Mouse (Mus musculus) embryonic facial prominence, embryonic 11.5 days (tissue): Measurements from ENCODE around the gene Tex46. TPM values are rescaled to one million over a fixed set of nuclear protein-coding genes. Genes with fewer than 3 reads are reported as not detected.
A peak's percentile ranks its signal among the peaks of the same experiment; 100 is the strongest.

ENCODE experiments used
- ATAC-seq: fragments of 200-750 bp; cut with Nextera tagmentation; replicated peaks from 2 replicates; pipeline ENCODE4 v1.8.0; 2017; ENCODE audit warnings: low read depth; ENCODE audit not compliant: insufficient number of reproducible peaks, low FRiP score, low TSS enrichment
- DNase-seq: peaks from one replicate; pipeline ENCODE4 v3.0.0-alpha.2; 2015; ENCODE audit warnings: low spot score
- H3K27ac ChIP-seq: fragments of 300-500 bp; sonication (generic); replicated peaks from 2 replicates; pipeline ENCODE4 v1.5.1; 2014; ENCODE audit warnings: mild to moderate bottlenecking, low read depth, low read length, control low read depth
- H3K27me3 ChIP-seq: fragments of 300-500 bp; sonication (generic); 2 replicates; pipeline ENCODE4 v1.6.1; 2014; ENCODE audit warnings: mild to moderate bottlenecking, low read length, moderate library complexity, mixed read lengths; ENCODE audit not compliant: control insufficient read depth, insufficient read depth
- H3K36me3 ChIP-seq: fragments of 300-500 bp; sonication (generic); replicated peaks from 2 replicates; pipeline ENCODE4 v1.6.1; 2014; ENCODE audit warnings: low read depth, mild to moderate bottlenecking, low read length, moderate library complexity, mixed read lengths; ENCODE audit not compliant: control insufficient read depth, insufficient read depth
- H3K4me1 ChIP-seq: fragments of 300-500 bp; sonication (generic); 2 replicates; pipeline ENCODE4 v1.6.1; 2014; ENCODE audit warnings: low read length, mixed read lengths; ENCODE audit not compliant: control insufficient read depth, insufficient read depth
- H3K4me2 ChIP-seq: fragments of 300-500 bp; sonication (generic); 2 replicates; pipeline ENCODE4 v1.6.1; 2014; ENCODE audit warnings: low read depth, mild to moderate bottlenecking, control low read depth, low read length, moderate library complexity
- H3K4me3 ChIP-seq: fragments of 300-500 bp; sonication (generic); 2 replicates; pipeline ENCODE4 v1.5.1; 2014; ENCODE audit warnings: low read depth, low read length, control low read depth
- H3K9ac ChIP-seq: fragments of 300-500 bp; sonication (generic); replicated peaks from 2 replicates; pipeline ENCODE4 v1.6.1; 2014; ENCODE audit warnings: mild to moderate bottlenecking, control low read depth, low read length
- H3K9me3 ChIP-seq: fragments of 300-500 bp; sonication (generic); replicated peaks from 2 replicates; pipeline ENCODE4 v1.6.1; 2016; ENCODE audit warnings: mild to moderate bottlenecking, low read length, inconsistent platforms, mixed read lengths; ENCODE audit not compliant: control insufficient read depth
- WGBS: fragments of 180-500 bp; shearing (Covaris S2); extraction: QIAGEN DNeasy Blood & Tissue Kit; methylation state at CpG from one replicate; pipeline ENCODE4 v1.1.7; 2014; 5-methylcytosine and 5-hydroxymethylcytosine counted together
- polyA plus RNA-seq: library from polyadenylated mRNA; unstranded; fragments of >200 nt; fragmentation: Nextera tagmentation; extraction: Ambion mirVana; gene quantifications from 2 replicates; pipeline ENCODE4 v1.2.1, GENCODE M21; 2014

Tex46 gene
- polyA plus RNA-seq, 1 experiment from 2014 or later, result not detected

- DNase-seq, result no peak
- no peak overlapping the region for H3K27ac ChIP-seq
- H3K9me3 ChIP-seq, result no peaks in the 10 kb centered on the region
- H3K4me1 ChIP-seq, result no peaks in the 10 kb centered on the region
- WGBS, result 90% methylated on average over 2 of the region's 2 CpGs
- no peak overlapping the region for H3K9ac ChIP-seq
- H3K4me2 ChIP-seq, result no peak overlapping the region
- H3K4me3 ChIP-seq, result no peak overlapping the region
- no peaks in the 10 kb centered on the region for H3K27me3 ChIP-seq
- H3K36me3 ChIP-seq, result no peaks in the 10 kb centered on the region
- no peak for ATAC-seq
These were observed 16.2 kb upstream of the Tex46 start for GRCm38 (mm10) chr4:136594006-136594405.

GRCm38 (mm10) chr4:136595221-136595620 lies 15.0 kb upstream of the Tex46 start:
- Histone ChIP-seq H3K4me1 (no peaks in the 10 kb centered on the region), H3K9me3 (no peaks in the 10 kb centered on the region), H3K27me3 (no peaks in the 10 kb centered on the region), H3K4me3 (no peak overlapping the region), H3K9ac (no peak overlapping the region), H3K36me3 (no peaks in the 10 kb centered on the region), H3K4me2 (no peak overlapping the region), H3K27ac (no peak overlapping the region)
- ATAC-seq (no peak), DNase-seq (no peak)
- WGBS, result 87% methylated on average over 6 of the region's 6 CpGs

GRCm38 (mm10) chr4:136598268-136598876 lies 11.9 kb upstream of the Tex46 start:
- H3K9me3 ChIP-seq, result no peaks in the 10 kb centered on the region
- no peaks in the 10 kb centered on the region for H3K27me3 ChIP-seq
- no peaks in the 10 kb centered on the region for H3K4me1 ChIP-seq
- no peak for DNase-seq
- no peak overlapping the region for H3K27ac ChIP-seq
- no peaks in the 10 kb centered on the region for H3K36me3 ChIP-seq
- 90% methylated on average over 7 of the region's 7 CpGs for WGBS
- no peak overlapping the region for H3K9ac ChIP-seq
- no peak overlapping the region for H3K4me3 ChIP-seq
- no peak overlapping the region for H3K4me2 ChIP-seq
- ATAC-seq, result no peak

GRCm38 (mm10) chr4:136599869-136600268 lies 10.4 kb upstream of the Tex46 start:
- Histone ChIP-seq H3K9me3 (no peaks in the 10 kb centered on the region), H3K36me3 (no peaks in the 10 kb centered on the region), H3K27me3 (no peaks in the 10 kb centered on the region), H3K27ac (no peak overlapping the region), H3K4me1 (no peaks in the 10 kb centered on the region), H3K9ac (no peak overlapping the region), H3K4me3 (no peak overlapping the region), H3K4me2 (no peak overlapping the region)
- no peak for DNase-seq
- 93% methylated on average over 3 of the region's 3 CpGs for WGBS
- no peak for ATAC-seq

GRCm38 (mm10) chr4:136600536-136600935 lies 9.7 kb upstream of the Tex46 start:
- no peaks in the 10 kb centered on the region for H3K27me3 ChIP-seq
- DNase-seq (no peak), ATAC-seq (no peak)
- no peak overlapping the region for H3K27ac ChIP-seq
- no peaks in the 10 kb centered on the region for H3K36me3 ChIP-seq
- no peaks in the 10 kb centered on the region for H3K4me1 ChIP-seq
- peak overlapping the region; percentile 53; the same call in 1 of the 2 replicates for H3K4me2 ChIP-seq
- WGBS, result 70% methylated on average over 2 of the region's 2 CpGs
- no peaks in the 10 kb centered on the region for H3K9me3 ChIP-seq
- H3K9ac ChIP-seq, result no peak overlapping the region
- no peak overlapping the region for H3K4me3 ChIP-seq

GRCm38 (mm10) chr4:136601476-136601875 lies 8.8 kb upstream of the Tex46 start:
- DNase-seq (peak; percentile 56), ATAC-seq (no peak)
- Histone ChIP-seq H3K4me3 (peak overlapping the region; percentile 99), H3K9me3 (no peaks in the 10 kb centered on the region), H3K27me3 (no peaks in the 10 kb centered on the region), H3K27ac (no peak overlapping the region), H3K9ac (peak overlapping the region; percentile 100), H3K4me1 (no peaks in the 10 kb centered on the region), H3K4me2 (peak overlapping the region; percentile 53), H3K36me3 (no peaks in the 10 kb centered on the region)
- WGBS, result 3% methylated on average over 13 of the region's 13 CpGs

GRCm38 (mm10) chr4:136602018-136602554 lies 8.2 kb upstream of the Tex46 start:
- Histone ChIP-seq H3K9me3 (no peaks in the 10 kb centered on the region), H3K4me3 (peak overlapping the region; percentile 99), H3K4me1 (no peaks in the 10 kb centered on the region), H3K4me2 (peak overlapping the region; percentile 53), H3K36me3 (no peaks in the 10 kb centered on the region), H3K27me3 (no peaks in the 10 kb centered on the region), H3K9ac (peak overlapping the region; percentile 100), H3K27ac (peak overlapping the region; percentile 85)
- peak; percentile 70 for ATAC-seq
- WGBS, result under 1% methylated on average over 62 of the region's 68 CpGs
- DNase-seq, result peak; percentile 64

GRCm38 (mm10) chr4:136602568-136602967 lies 7.7 kb upstream of the Tex46 start, which contains the start of gene Kdm1a:
Kdm1a (minus strand) TSS chr4:136602723.
- H3K4me3 ChIP-seq, result peak within 1 kb of the TSS; percentile 99
- peak within 1 kb of the TSS; percentile 100 for H3K9ac ChIP-seq
- peak within 1 kb of the TSS; percentile 85 for H3K27ac ChIP-seq
- H3K27me3 ChIP-seq, result no peaks in the 10 kb centered on the region
- H3K4me2 ChIP-seq, result peak within 1 kb of the TSS; percentile 53
- H3K4me1 ChIP-seq, result no peaks in the 10 kb centered on the region
- WGBS, result under 1% methylated on average over 35 of the region's 45 CpGs
- no peaks in the 10 kb centered on the region for H3K9me3 ChIP-seq
- peak; percentile 96 for DNase-seq
- ATAC-seq, result peak; percentile 79
- no peaks in the 10 kb centered on the region for H3K36me3 ChIP-seq
